Mouse (Mus musculus): Measurements from ENCODE around the gene Prkn.

Prkn gene

DNA sequence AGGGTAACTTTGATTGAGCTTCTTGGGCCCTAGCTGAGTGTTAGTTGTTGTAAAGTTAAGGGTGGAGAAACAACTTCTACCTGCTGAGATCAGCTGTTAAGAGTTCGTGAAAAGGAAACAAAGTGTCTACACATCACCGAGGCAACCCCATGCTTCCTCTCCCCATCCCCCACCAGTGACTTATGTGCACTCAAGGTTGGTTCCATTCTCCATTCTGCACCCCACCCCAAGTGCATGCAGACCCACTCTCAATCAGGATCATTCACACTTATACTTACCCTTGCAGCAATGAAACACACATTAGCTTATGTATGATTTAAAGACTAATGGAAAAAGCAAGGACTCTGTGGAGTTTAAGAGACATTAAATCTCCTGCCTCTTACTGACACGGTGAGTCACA lies 691.9 kb downstream of the Prkn start:
- DNase-seq (ENCODE audit: low read depth, low spot score), result no peak

DNA sequence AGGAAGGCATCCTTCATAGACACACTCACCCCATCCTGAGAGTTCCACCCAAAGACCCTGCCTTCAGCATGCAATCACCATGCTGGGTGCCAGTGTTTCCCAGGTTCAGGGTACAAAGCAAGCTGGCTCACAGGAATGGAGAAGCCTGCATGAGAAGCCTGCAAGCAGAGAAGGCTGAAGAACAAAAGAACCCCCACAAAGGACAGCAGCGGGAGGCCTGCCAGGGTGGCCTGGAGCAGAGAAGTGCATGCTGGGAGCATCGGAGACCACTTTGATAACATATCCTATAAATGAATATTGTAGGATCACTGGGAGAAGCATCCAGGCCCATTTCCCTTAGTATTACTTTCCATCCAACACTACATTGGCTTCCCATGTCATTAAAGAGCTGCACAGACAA lies 692.6 kb downstream of the Prkn start:
- DNase-seq (ENCODE audit: low read depth, low spot score), result no peak

DNA sequence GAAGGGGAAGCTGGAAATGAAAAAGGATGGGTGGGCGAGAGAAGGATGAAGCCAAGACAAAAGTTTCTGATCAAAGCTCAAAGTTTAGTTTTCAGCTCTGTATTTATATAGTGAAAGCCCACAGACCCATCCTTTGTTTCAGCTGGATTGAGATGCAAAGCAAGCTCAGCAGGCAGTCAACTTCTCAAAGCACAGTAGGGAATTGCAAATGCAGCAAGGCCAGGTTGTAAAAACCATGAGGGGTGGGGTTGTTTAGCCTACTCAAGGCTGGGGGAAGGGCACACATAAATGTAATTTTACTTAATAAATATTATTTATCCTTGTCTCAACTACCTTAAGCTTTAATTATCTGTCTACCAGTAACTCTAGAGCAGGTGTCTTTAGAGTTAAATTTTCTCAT lies 693.7 kb downstream of the Prkn start:
- no peak for DNase-seq (ENCODE audit: low read depth, low spot score)

DNA sequence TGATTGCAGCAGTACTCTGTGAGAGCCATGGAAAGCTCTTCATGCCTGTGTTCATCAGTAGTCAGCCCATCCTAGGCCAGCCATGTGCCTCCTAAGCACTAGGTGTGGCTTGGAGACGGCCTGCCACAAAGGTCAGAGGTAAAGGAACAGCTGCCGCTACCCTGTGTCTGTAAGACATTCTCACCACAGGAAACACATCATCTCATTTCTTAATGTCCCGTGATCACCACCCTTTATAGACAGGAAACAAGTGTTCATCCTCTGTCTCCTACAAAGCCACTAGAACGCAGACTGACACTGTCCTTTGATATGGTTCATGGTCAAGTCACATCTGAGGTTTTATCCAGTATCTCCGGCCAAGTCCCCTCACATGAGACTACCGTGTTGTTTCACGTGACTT lies 698.6 kb downstream of the Prkn start:
- DNase-seq (ENCODE audit: low read depth, low spot score), result no peak

DNA sequence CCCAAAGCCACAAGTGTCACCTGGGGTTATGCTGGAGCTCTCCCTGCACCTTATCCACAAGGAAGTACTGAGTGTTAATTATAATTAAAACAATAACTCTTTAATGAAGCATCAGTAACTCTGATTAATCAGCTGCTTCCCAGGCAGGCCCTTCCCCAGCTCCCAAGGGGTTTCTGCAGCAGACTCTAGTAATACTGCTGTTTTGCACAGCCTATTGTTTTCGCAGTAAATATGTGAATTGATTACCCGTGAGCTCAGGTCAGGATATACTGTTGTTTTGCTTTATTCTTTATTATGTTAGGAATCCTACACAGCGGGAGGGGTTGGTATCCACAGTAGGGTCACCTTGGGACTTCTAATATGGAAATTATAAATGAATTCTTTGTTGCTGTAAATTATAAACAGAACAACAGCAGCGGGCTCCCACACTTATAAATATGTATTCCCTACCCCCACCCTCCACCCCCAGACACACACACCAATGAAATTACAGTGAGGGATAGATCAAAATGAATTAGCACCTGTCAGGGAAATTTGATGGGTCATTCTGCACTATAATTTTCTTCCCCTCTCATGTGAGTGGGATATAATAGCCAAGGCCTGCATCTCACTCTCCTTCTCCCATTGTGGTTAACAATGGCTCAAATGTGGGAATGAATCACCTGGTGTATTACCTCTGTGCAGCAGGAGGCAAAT lies 701.9 kb downstream of the Prkn start:
- no peak for DNase-seq (ENCODE audit: low read depth, low spot score)

DNA sequence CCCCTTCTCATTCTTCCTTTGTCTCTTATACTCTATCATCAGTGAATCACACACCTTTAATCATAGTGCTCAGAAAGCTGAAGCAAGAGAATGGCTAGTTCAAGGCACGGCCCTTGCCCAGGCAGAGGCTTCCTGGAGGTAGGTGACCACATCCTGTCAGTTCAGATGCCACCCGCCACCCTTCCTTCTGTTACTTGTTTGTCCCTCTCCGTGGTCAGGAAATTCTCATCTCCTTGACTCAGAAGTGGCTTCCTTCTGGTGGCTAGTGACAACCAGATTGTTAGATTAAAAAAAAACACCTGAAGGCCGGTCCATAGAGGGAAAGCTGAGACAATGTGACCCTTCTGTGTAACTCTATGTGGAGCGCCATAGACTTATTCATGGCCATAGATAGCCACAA lies 710.4 kb downstream of the Prkn start:
- no peak for DNase-seq (ENCODE audit: low read depth, low spot score)

DNA sequence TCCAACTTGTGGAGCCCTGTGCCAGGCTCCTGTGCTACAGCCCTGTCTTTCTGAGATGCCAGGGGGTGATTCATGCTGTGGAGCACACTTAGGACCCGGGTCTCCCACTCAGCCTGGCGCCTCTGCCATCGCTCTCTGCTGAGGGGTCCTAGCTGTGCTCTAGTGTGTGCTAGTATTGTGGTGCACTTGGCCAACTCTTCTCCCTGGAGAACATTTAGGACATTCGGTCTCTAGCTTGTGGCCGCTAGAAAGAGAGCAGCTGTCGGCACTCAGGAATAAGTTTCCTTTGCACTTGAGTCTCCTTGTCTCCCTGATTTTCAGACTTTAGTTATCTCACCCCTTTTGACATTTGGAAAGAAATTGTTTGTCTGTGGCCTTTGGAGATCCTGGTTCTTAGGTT lies 725.5 kb downstream of the Prkn start:
- DNase-seq (ENCODE audit: low read depth, low spot score), result no peak

DNA sequence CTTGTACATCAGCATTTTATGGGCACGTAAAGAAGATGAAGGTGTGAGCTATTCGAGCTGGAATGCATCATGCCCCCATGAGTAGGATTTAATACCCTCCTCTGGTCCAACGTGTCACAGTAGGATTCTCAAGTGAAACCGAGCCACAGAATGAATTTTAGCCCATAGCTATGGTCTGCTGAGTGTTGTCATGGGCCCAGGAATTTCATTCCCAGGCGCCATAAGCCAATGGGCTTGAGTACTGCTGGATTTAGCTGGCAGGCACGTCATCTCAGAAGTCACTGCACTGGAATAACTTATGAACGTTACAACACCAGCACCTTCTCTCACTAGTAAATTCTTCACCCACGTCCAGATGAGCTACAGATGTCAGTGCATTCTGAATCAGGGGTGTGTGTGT lies 730.2 kb downstream of the Prkn start:
- DNase-seq (ENCODE audit: low read depth, low spot score), result no peak

DNA sequence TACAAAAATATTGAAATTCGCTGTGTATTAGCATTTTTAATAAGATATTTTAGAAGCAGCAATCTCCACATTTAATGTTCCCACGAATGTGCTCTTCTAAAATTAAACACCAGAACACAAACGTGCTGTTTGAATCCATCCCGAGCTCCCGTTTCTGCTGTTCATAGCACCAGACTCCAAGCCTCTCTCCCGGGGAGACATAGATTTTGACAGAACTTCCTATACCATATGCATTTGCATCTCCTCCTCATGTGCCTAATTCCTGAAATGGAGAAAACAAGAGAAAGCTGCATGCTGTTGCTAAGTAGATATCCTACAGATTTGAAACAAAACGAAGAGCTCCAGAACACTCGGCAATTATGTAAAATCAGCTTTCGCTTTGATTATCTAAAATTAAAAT lies 733.5 kb downstream of the Prkn start:
- DNase-seq (ENCODE audit: low read depth, low spot score), result peak; percentile 81

DNA sequence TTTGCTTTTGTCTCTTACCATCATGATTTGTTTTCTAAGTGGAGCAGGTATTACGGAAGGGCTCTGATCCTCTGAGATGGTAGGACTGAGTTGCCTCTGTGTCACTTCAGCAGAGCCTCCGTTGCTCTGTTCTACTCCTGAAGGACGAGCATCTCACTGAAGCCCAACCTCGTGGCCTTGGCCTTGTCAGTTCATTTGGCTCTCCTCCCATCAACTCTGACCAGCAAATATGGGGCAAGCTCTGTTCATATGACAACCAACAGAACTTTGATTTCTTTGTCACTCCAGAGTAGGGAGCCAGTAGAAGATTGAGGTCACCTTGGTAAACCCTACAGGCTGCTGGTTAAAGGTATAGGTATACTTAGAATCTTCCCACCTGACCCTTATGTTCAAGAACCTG lies 745.3 kb downstream of the Prkn start:
- no peak for DNase-seq (ENCODE audit: low read depth, low spot score)

DNA sequence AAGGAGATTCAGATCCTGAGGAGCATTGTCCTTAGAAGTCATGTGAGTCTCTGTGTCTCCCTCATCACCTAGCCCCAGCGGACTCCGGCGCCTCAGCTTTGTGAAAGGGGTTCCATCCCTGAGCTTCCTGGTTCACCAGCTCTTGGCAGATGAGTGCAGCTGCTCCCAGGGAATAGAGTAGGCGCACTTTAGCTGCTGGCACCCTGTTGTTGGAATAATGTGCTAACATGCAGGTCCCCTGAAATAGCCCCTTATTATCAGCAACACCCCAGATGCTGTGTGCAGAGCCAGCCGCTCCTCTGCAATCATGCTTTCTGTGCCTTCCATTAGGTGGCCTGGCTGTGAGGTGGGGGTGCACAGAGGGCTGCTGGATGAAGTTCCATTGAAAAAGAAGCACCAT lies 767.7 kb downstream of the Prkn start:
- DNase-seq (ENCODE audit: low read depth, low spot score), result no peak

DNA sequence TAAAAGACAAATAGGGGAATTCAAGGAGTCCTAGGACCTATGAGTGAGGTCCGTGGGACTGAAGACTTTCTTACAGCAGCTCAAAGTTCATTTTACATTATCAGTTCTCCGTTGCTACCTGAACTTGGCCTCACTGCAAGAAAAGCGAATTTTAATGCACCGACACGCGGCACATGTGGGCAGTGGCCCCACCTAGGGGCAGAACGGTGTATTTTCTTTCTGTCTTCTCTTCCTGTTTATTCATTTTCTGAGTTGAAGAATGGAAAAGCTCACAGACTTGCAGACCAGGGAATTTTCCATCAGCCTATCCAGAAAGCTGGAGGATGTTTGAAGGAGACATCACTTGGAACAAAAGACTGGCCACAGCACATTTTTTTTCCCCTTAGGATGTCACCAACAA lies 771.3 kb downstream of the Prkn start:
- DNase-seq (ENCODE audit: low read depth, low spot score), result peak; percentile 51

DNA sequence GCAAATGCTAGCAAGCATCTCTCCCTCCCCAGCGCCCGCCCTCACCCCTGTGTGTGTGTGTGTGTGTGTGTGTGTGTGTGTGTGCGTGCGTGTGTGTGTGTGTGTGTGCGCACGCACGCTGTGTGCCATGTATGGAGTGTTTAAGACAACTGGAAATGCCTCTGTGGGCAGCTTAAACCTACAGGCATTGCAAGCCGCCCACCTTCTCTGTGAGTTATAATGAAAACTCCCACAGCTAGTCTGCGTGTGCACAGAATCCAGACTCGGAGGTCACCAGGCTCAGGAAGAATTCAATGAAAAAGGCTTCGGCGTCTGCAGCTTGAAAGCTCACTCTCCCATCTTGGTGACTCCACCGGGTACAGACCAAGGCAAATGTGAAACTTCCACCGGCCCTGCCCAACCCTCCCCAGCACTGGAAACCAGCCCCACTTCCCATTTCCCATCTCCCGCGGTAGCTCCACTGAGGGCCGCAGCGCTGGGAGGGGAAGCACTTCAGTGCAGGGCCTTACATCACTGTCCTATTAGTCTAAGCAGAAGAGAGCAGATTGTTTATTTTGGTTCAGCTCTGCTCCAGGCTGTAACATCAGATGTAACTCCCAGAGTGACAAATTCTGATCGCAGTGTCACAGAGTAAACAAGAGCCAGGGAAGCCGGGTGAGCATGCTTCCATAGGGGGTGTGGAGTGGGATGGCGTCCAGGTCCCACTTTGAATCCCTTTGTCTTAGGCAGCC lies 772.8 kb downstream of the Prkn start:
- peak; percentile 55 for DNase-seq (ENCODE audit: low read depth, low spot score)

DNA sequence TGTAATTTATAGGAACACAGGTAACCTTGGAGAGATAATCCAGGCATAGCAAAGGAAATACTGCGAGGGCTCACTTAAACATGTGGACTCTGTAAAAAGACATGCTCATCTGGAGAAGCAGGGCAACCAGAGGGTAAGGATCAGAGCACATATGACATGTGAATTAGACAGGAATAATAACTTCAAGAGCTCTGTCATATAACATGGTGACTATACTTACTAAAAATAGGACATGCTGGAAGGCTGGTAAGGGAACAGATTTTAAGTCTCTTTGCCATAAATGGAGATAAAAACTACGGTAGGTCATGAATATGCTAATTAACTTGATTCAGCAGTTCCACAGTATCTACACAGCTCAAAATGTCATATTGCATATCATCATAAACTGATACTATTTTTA lies 777.4 kb downstream of the Prkn start:
- no peak for DNase-seq (ENCODE audit: low read depth, low spot score)

DNA sequence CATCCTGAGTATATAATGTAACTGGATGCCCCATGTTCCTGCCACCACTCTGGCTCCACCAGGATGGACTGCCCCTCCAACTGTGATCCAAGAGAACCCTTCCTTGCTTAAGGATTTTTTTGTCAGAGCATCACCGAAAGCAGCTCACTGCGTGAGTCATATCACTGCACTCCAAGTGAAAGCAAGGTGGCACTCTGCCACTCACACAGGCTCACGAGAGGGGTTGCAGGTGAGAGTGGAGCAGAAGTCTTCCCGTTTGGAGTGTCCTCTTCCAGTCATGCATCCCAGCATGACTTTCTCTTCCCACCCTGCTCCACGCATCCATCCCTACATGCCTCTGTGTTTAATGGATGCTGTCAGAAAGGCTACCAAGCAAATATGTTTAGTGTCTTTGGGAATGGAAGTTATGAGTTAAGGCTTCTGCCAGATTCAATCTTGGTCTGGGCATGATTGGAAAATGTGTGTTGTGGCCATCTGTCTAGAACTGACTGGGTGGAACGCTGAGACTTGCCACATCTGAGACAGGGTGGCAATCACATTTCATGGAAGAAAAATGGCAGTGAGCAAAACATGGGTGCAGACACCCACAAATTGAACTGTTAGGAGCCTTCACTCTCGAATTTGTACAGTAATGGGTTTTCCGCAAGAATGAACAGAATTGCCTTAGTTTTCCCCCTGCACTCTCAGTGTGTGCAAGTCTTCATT lies 778.9 kb downstream of the Prkn start:
- peak; percentile 52 for DNase-seq (ENCODE audit: low read depth, low spot score)

DNA sequence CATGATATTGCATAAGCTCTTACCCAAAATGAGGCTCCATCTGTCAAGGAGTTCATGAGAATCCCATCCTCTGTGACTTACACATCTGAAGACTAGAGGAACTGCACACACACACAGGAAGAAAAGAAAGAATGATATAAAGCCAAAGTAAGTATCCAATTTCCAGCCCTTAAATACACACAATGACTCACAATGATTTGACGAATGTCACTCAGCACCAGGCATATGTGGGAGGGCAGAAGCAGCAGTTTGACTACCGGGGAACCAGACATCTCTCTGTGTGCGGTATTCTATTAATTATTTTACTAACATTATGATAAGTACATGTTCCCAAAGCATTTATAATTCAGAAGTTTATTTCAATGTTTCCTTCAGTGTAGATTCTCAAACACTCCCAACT lies 780.6 kb downstream of the Prkn start:
- DNase-seq (ENCODE audit: low read depth, low spot score), result no peak

DNA sequence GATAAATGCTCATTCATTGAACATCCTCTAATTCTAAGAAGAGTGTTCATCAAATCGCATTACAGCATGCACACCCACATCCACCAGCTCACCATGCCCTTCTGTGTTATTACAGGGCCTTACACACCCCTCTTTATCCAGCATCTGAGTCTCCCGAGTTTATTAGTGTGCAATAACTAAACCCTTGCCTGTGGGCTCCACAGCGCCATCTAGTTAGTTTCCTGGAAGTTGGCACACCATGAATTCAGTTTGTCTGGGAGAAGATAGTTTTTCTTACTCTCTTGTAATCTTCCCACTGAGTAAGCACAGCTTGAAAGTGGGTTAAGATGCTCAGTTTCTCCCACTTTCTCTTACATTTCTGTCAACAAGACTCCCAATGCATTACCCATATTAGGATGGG lies 781.3 kb downstream of the Prkn start:
- no peak for DNase-seq (ENCODE audit: low read depth, low spot score)

DNA sequence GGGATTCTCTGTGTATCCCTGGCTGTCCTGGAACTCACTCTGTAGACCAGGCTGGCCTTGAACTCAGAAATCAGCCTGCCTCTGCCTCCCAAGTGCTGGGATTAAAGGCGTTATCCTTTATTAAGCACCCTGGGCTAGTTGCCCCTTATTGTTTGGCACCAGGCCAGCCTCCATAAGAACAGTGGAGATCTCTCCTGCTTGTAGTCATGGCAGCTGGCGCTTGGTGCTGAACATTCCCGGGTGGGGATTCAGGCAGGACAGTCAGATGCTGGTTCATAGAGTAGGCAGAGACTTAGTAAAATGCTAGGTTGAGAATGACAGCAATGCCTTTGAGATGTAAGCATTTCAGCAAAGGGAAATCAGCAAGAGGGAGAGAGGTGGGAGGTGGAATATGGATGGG lies 786.1 kb downstream of the Prkn start:
- DNase-seq (ENCODE audit: low read depth, low spot score), result no peak

DNA sequence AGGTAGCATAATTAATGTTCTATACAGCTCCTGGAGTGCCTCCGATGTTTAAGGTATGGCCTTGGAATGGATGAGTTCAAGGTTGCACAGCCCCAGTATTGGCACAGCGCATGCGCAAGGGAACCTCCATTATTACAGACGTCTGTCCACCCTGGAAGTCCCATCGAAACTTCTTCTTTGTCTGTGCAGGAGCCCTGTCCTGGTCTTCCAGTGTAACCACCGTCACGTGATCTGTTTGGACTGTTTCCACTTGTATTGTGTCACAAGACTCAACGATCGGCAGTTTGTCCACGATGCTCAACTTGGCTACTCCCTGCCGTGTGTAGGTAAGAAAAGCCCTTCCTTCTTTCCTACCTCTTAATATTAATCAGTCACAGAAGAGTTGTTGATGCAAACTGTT lies 794.9 kb downstream of the Prkn start:
- no peak for DNase-seq (ENCODE audit: low read depth, low spot score)

DNA sequence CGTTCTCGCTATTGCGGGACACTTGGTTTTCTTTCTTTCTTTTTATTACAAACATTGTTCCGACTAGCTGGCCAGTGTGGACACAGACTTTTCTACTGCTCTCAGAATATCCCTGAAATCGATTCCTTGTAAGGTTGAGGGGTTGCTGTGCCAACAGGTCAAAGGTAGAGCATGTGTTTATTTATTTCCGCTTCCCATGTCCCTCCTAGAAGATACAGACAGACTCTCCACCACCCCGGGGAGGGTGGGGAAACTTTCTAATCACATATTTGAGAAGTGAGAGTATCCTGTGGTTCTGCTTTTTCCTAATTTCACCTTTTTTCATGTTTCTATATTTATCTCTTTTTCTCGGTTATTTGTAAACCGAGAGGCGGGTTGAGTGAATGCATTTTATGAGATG lies 797.5 kb downstream of the Prkn start:
- DNase-seq (ENCODE audit: low read depth, low spot score), result no peak

DNA sequence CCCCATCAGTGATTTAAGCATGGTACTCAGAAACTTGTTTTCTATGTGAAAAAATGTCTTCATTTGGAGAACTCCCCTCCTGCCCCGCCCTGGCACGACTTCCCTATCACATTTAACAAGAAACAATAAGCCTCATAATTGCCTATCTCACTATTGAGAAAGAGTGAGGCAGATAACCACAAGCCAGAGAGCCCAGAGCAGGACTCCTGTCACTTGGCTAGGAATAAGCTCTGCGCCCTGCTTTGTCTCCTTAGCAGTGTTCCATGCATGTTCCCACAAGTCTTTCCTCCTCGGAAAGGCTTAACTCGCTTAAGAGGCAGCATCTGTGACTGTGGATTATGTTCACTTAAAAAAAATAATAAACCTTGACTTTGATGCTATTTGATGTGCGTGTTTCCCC lies 798.3 kb downstream of the Prkn start:
- DNase-seq (ENCODE audit: low read depth, low spot score), result no peak

DNA sequence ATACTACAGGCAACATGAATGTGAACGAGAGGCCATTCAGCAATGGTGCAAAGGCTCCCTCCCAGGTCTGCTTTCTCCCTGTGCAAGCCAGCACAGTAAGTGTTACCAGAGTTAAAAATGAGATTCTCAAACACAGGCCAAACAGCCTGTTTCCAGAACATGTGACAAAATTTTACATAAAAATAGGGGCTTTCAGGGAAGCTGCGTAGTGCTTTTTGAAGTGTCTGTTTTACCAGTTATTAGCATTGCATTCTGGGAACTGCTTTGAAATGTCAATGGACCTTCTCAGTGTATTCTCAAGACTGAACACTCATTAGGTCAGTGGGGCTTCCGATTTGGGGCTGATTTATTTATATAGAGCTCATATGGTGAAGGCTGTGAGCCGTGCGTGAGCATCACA lies 799.6 kb downstream of the Prkn start:
- no peak for DNase-seq (ENCODE audit: low read depth, low spot score)

DNA sequence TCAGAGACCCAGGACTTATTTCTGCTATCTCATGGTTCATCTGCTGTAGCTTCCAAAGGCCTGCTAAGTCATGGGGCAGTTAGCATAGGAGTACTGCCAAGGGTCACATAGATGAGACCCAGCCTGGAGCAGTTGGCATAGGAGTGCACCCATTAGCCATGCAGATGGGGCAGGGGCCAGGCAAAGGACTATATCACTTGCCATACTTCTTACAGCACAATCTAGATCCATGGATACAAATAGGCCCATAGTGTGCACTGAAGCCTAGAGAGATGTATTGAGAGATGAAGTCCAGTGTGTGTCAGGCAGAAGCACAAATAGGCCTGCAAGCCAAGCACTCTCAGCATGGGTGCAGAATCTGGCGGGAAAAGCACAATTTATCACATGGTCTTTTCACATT lies 802.1 kb downstream of the Prkn start:
- no peak for DNase-seq (ENCODE audit: low read depth, low spot score)

All from telencephalon, adult 2 months (tissue).